ENCODE assay signal across 9 mouse cellular contexts in genomic region chr4:139932970-139933801, GRCm38 (mm10). TPM values are rescaled to one million over a fixed set of nuclear protein-coding genes. Genes with fewer than 3 reads are reported as not detected.
DNase-seq lines count a peak whose midpoint lies in the region; ATAC-seq and TF ChIP-seq lines count a peak whose summit lies in the region.
"Had no signal": no experiment of that assay in that cellular context is flagged by ENCODE, and none has a peak within 500 bp of the region (broad histone marks: within the 10 kb centered on the region; RNA-seq: fewer than 3 reads in every experiment).

No protein-coding gene starts in this region.

- no peaks in the 10 kb centered on the region for H3K27me3 ChIP-seq in hindbrain, embryonic 14.5 days (ENCODE audit: control insufficient read depth, insufficient read depth, low read length)
- H3K27me3 ChIP-seq in intestine, postnatal 0 days (replicated peaks; ENCODE audit: control insufficient read depth, insufficient read depth, low read length), result no peaks in the 10 kb centered on the region
- H3K27me3 ChIP-seq: stomach, embryonic 15.5 days had no signal

- H3K9ac ChIP-seq in hindbrain, embryonic 14.5 days, result no peak overlapping the region
- H3K9ac ChIP-seq in intestine, postnatal 0 days (ENCODE audit: low read depth, low read length), result no peak overlapping the region
- H3K9ac ChIP-seq: stomach, embryonic 15.5 days had no signal

- ATAC-seq in hindbrain, embryonic 14.5 days (ENCODE audit: low FRiP score), result peak; percentile 67; the same call in 1 of the 2 replicates
- no peak for ATAC-seq in megakaryocyte-erythroid progenitor cell, adult 5-6 weeks (replicated peaks; ENCODE audit: low FRiP score, low TSS enrichment, poor library complexity, severe bottlenecking)
- ATAC-seq in intestine, postnatal 0 days, result no peak

- 57% methylated on average over 18 of the region's 18 CpGs for WGBS in hindbrain, embryonic 14.5 days
- 72% methylated on average over 18 of the region's 18 CpGs for WGBS in intestine, postnatal 0 days

- 0 out of 2 replicates have a peak, but pooled peaks cover 2% of the 10 kb centered on the region for H3K9me3 ChIP-seq in hindbrain, embryonic 14.5 days (ENCODE audit: control insufficient read depth, low read length)
- H3K9me3 ChIP-seq in intestine, postnatal 0 days (ENCODE audit: control insufficient read depth), result no peaks in the 10 kb centered on the region
- H3K9me3 ChIP-seq: stomach, embryonic 15.5 days had no signal

- DNase-seq in ZHBTc4 (ENCODE audit: low read depth, low spot score), result peak; percentile 16
- DNase-seq in adrenal gland, postnatal 36 days, result peak; percentile 52 to 55
- peak; percentile 75 for DNase-seq in hindbrain, embryonic 14.5 days (ENCODE audit: low spot score)
- peak; percentile 21 for DNase-seq in lung, postnatal 14 days
- DNase-seq in retina, embryonic 14.5 days (ENCODE audit: low spot score), result no peak

- TF ChIP-seq CTCF in intestine, postnatal 0 days (IDR thresholded peaks at IDR 0.05; ENCODE audit: low read depth), result no peak

- H3K4me2 ChIP-seq in hindbrain, embryonic 14.5 days (replicated peaks), result no peak overlapping the region
- H3K4me2 ChIP-seq in intestine, postnatal 0 days (replicated peaks; ENCODE audit: low read depth), result no peak overlapping the region
- H3K4me2 ChIP-seq: stomach, embryonic 15.5 days had no signal

- peaks cover 14% of the 10 kb centered on the region for H3K4me1 ChIP-seq in hindbrain, embryonic 14.5 days (replicated peaks; ENCODE audit: control insufficient read depth, insufficient read depth, low read length)
- no peaks in the 10 kb centered on the region for H3K4me1 ChIP-seq in intestine, postnatal 0 days (replicated peaks; ENCODE audit: control insufficient read depth, insufficient read depth, low read length)
- H3K4me1 ChIP-seq: stomach, embryonic 15.5 days had no signal

- no peak overlapping the region for H3K4me3 ChIP-seq in hindbrain, embryonic 14.5 days (replicated peaks; ENCODE audit: low read length)
- H3K4me3 ChIP-seq in intestine, postnatal 0 days (ENCODE audit: low read depth, low read length), result no peak overlapping the region
- H3K4me3 ChIP-seq: stomach, embryonic 15.5 days had no signal

- peak overlapping the region; percentile 73 for H3K27ac ChIP-seq in hindbrain, embryonic 14.5 days
- H3K27ac ChIP-seq in intestine, postnatal 0 days (ENCODE audit: low read depth, low read length), result no peak overlapping the region
- H3K27ac ChIP-seq: macrophage; stomach, embryonic 15.5 days had no signal

- no peaks in the 10 kb centered on the region for H3K36me3 ChIP-seq in hindbrain, embryonic 14.5 days (replicated peaks; ENCODE audit: control insufficient read depth, insufficient read depth)
- no peaks in the 10 kb centered on the region for H3K36me3 ChIP-seq in intestine, postnatal 0 days (ENCODE audit: control insufficient read depth, insufficient read depth)
- H3K36me3 ChIP-seq: stomach, embryonic 15.5 days had no signal

RNA-seq across cellular contexts. Expression of gene Klhdc7a, which starts 34.6 kb away (rescaled TPM):
- 10 to 100 TPM; 12.5 to 16.8 TPM for total RNA-seq in adrenal gland, postnatal 36 days (2021)
- 0.44 and 0.56 TPM in 2 replicates for polyA plus RNA-seq in hindbrain, embryonic 14.5 days (2014; fragmentation: Nextera tagmentation; extraction: Ambion mirVana)
- not detected in 2 replicates for total RNA-seq in megakaryocyte-erythroid progenitor cell, adult 5-6 weeks (2014; fragmentation: Nextera tagmentation)
- total RNA-seq in megakaryocyte-erythroid progenitor cell, adult 5-6 weeks (2017), result not detected in 2 replicates
- 0.08 and 0.12 TPM in 2 replicates for polyA plus RNA-seq in intestine, postnatal 0 days (2015; fragmentation: Nextera tagmentation; extraction: Ambion mirVana)
- polyA plus RNA-seq: macrophage had no signal

Comparison
In these comparisons a context has a peak if more than half of its experiments do, and no peak if none do; other contexts are left out.
1. RNA of gene Klhdc7a, which starts 34.6 kb away (total RNA-seq): 12.5 to 16.8 TPM in adrenal gland, postnatal 36 days; not detected in megakaryocyte-erythroid progenitor cell, adult 5-6 weeks; every median in the first group is over 10 times any median in the second.